9 mouse cellular contexts compared by ENCODE assay signal in genomic region chr17:8871997-8872593, GRCm38 (mm10).
A peak's percentile ranks its signal among the peaks of the same experiment; 100 is the strongest.
DNase-seq lines count a peak whose midpoint lies in the region; ATAC-seq lines count a peak whose summit lies in the region.
"Had no signal": no experiment of that assay in that cellular context is flagged by ENCODE, and none has a peak within 500 bp of the region (broad histone marks: within the 10 kb centered on the region; RNA-seq: fewer than 3 reads in every experiment).

No protein-coding gene starts in this region.

- H3K27ac ChIP-seq in limb, embryonic 11.5 days (replicated peaks; ENCODE audit: low read depth, low read length): no peak overlapping the region
- no peak overlapping the region for H3K27ac ChIP-seq in stomach, embryonic 14.5 days (ENCODE audit: low read length)

- peak overlapping the region; percentile 3; the same call in 1 of the 2 replicates for H3K4me2 ChIP-seq in limb, embryonic 11.5 days (ENCODE audit: low read depth, severe bottlenecking)
- peak overlapping the region; percentile 14; the same call in 1 of the 2 replicates for H3K4me2 ChIP-seq in stomach, embryonic 14.5 days (replicated peaks; ENCODE audit: low read depth, low read length)

- intact Hi-C loops in gastrocnemius, postnatal 14 days (cut with DNase I; ENCODE audit: low total_unique reads): no loop called here
- intact Hi-C loops in gastrocnemius, postnatal 36 days (cut with DNase I): no loop called here
- intact Hi-C loops in heart, postnatal 36 days (cut with DNase I): loop anchor here (2.0 kb wide), 1 partner anchor 65 kb away; no protein-coding TSS in a partner anchor
- intact Hi-C loops in left cerebral cortex, postnatal 14 days (cut with DNase I): no loop called here

- H3K27me3 ChIP-seq in limb, embryonic 11.5 days (ENCODE audit: control insufficient read depth, insufficient read depth, low read length): no peaks in the 10 kb centered on the region
- no peaks in the 10 kb centered on the region for H3K27me3 ChIP-seq in stomach, embryonic 14.5 days (ENCODE audit: control insufficient read depth, insufficient read depth, low read length)
- H3K27me3 ChIP-seq: CH12.LX had no signal

- no peaks in the 10 kb centered on the region for H3K9me3 ChIP-seq in limb, embryonic 11.5 days (ENCODE audit: control insufficient read depth, low read length)
- no peaks in the 10 kb centered on the region for H3K9me3 ChIP-seq in stomach, embryonic 14.5 days (ENCODE audit: control insufficient read depth, low read depth, low read length)

- 26% methylated on average over 12 of the region's 12 CpGs for WGBS in limb, embryonic 11.5 days
- 14% methylated on average over 12 of the region's 12 CpGs for WGBS in stomach, embryonic 14.5 days

- DNase-seq in gastrocnemius, postnatal 14 days: peak; percentile 16
- DNase-seq in gastrocnemius, postnatal 36 days: no peak
- peak; percentile 27 to 32 for DNase-seq in heart, postnatal 36 days
- no peak for DNase-seq in limb, embryonic 11.5 days (ENCODE audit: low spot score)
- no peak for DNase-seq in left cerebral cortex, postnatal 14 days (ENCODE audit: low spot score in 2 of 2)

- no peaks in the 10 kb centered on the region for H3K36me3 ChIP-seq in limb, embryonic 11.5 days (ENCODE audit: control insufficient read depth, insufficient read depth, low read length)
- no peaks in the 10 kb centered on the region for H3K36me3 ChIP-seq in stomach, embryonic 14.5 days (ENCODE audit: control insufficient read depth, insufficient read depth, low read length)

- peak; percentile 23; the same call in 1 of the 2 replicates for ATAC-seq in common myeloid progenitor, adult 5-6 weeks (replicated peaks; ENCODE audit: low read depth, poor library complexity, severe bottlenecking)
- ATAC-seq in limb, embryonic 11.5 days (ENCODE audit: insufficient number of reproducible peaks, low FRiP score, low TSS enrichment, low read depth): no peak
- ATAC-seq in stomach, embryonic 14.5 days (ENCODE audit: insufficient number of reproducible peaks, insufficient read depth, low FRiP score, low read depth): 0 out of 2 replicates have a peak, but pooled peaks have one; percentile 54
- ATAC-seq in activated CD4-positive, CD25-positive, alpha-beta regulatory T cell, adult 4 months: no peak

- H3K4me1 ChIP-seq in limb, embryonic 11.5 days (ENCODE audit: control insufficient read depth, insufficient read depth, low read length): peaks cover 5% of the 10 kb centered on the region; the same call in 1 of the 2 replicates
- peaks cover 5% of the 10 kb centered on the region; the same call in 1 of the 2 replicates for H3K4me1 ChIP-seq in stomach, embryonic 14.5 days (ENCODE audit: control insufficient read depth, insufficient read depth, low read length)

- no peak overlapping the region for H3K4me3 ChIP-seq in limb, embryonic 11.5 days (ENCODE audit: low read depth, low read length)
- H3K4me3 ChIP-seq in stomach, embryonic 14.5 days (ENCODE audit: low read depth, low read length): no peak overlapping the region

- H3K9ac ChIP-seq in limb, embryonic 11.5 days (ENCODE audit: low read length): no peak overlapping the region
- no peak overlapping the region for H3K9ac ChIP-seq in stomach, embryonic 14.5 days (replicated peaks; ENCODE audit: low read depth, low read length)

Comparison
In these comparisons a context has a peak if more than half of its experiments do, and no peak if none do; other contexts are left out.
1. DNase-seq: peak in gastrocnemius, postnatal 14 days (single experiment) and heart, postnatal 36 days (2 of 2); none in gastrocnemius, postnatal 36 days (0 of 2), limb, embryonic 11.5 days (single experiment) and left cerebral cortex, postnatal 14 days (0 of 2).
2. ATAC-seq: peak in common myeloid progenitor, adult 5-6 weeks (single experiment) and stomach, embryonic 14.5 days (single experiment); none in limb, embryonic 11.5 days (single experiment) and activated CD4-positive, CD25-positive, alpha-beta regulatory T cell, adult 4 months (single experiment).